Mouse (Mus musculus) megakaryocyte-erythroid progenitor cell, adult 5 weeks (primary cell): Measurements from ENCODE around the gene Prrg3. TPM values are rescaled to one million over a fixed set of nuclear protein-coding genes. Genes with fewer than 3 reads are reported as not detected.

Experiments
- polyA plus RNA-seq: library from polyadenylated mRNA; stranded (reverse); fragments of >175 nt; gene quantifications from 2 replicates; pipeline ENCODE4 v1.2.3, GENCODE M21; 2012

Gene Prrg3
- not detected in 2 replicates for polyA plus RNA-seq

GRCm38 (mm10) chrX:71962073-71963051 lies at the start of gene Prrg3:
Prrg3 (plus strand) TSS chrX:71962624.

GRCm38 (mm10) chrX:71972686-71973085 lies 10.3 kb downstream of the Prrg3 start, which contains the start of gene Fate1:
Fate1 (plus strand) TSS chrX:71972986.

DNA sequence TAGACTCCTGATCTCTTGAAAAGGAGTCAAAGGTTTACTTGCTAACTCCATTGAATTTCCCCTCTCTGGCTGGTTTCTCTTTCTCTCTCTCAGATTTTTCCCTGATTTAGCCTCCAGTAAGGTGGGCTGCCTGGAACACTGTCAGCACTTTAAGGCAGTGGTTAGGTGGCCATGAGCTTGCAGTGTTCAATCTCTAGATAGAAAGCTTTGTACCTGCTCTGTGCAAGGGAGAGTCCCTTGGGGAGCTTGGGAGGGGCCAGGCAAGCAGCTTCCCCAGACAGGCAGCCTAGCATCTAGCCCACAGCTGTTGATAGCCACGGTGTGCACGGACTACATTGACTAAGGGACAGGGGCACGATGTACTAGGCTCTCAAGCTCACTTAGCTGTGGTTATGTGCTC lies 29.1 kb downstream of the Prrg3 start, which contains the start of gene Cnga2:
TSS of gene Cnga2 (plus strand) at position 301 of the 400 bp plus-strand sequence.

Other genes with a start within 250 kb of the Prrg3 start
- 5.3 and 7.2 TPM in 2 replicates for gene Vma21, start 146.7 kb upstream of the Prrg3 start, polyA plus RNA-seq
- 0.08 TPM in 1 of 2 replicates, not detected in the other for gene Gm1141, start 41.6 kb upstream of the Prrg3 start, polyA plus RNA-seq
- gene Fate1, start 10.4 kb downstream of the Prrg3 start, polyA plus RNA-seq = not detected in 2 replicates
- gene Cnga2, start 29.2 kb downstream of the Prrg3 start, polyA plus RNA-seq = not detected in 2 replicates